14 mouse cellular contexts compared by ENCODE assay signal in the genomic region with DNA sequence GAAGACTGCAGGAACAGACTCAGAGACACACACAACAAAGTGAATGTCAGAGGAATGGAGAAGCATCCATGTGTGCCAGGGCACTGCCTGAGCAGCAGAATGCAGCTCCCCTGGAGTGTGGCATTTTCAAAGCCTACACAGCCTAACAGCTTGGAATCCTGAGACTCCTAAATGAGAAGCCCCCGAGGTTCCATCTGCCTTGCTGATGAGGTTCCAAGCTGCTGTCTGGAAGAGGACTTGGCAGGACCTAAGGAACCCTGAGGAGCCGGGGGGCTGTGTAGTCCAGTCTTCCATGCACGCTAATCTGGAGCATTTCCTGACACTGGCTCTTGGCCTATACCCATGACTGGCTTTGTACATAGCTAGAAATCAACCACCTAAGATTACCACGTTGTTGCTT.
DNase-seq lines count a peak whose midpoint lies in the region; ATAC-seq and TF ChIP-seq lines count a peak whose summit lies in the region.
"Had no signal": no experiment of that assay in that cellular context is flagged by ENCODE, and none has a peak within 500 bp of the region (broad histone marks: within the 10 kb centered on the region; RNA-seq: fewer than 3 reads in every experiment).

No protein-coding gene starts in this region.

- H3K4me1 ChIP-seq in forebrain, postnatal 0 days (ENCODE audit: insufficient read depth), result 0 out of 2 replicates have a peak, but pooled peaks cover 3% of the 10 kb centered on the region
- peaks cover 5% of the 10 kb centered on the region; the same call in 1 of the 2 replicates for H3K4me1 ChIP-seq in forebrain, embryonic 10.5 days
- H3K4me1 ChIP-seq: heart, embryonic 12.5 days; neural tube, embryonic 12.5 days had no signal

- DNase-seq in forebrain, postnatal 0 days, result peak; percentile 61
- no peak for DNase-seq in forebrain, embryonic 10.5 days (ENCODE audit: extremely low spot score, low spot score)
- peak; percentile 86 to 88 for DNase-seq in cerebellum, postnatal 36 days
- peak; percentile 35 to 36 for DNase-seq in left cerebral cortex, postnatal 36 days (ENCODE audit: low spot score in 2 of 2)
- no peak for DNase-seq in gastrocnemius, postnatal 36 days
- no peak for DNase-seq in testis, postnatal 10 days (ENCODE audit: low spot score)
- no peak for DNase-seq in spleen, postnatal 10 days (ENCODE audit: low spot score in 2 of 2)
- DNase-seq: lung, postnatal 36 days had no signal

- peak; percentile 54 for ATAC-seq in forebrain, postnatal 0 days
- peak; percentile 70; the same call in 1 of the 2 replicates for ATAC-seq in cerebellum, adult (ENCODE audit: insufficient number of reproducible peaks, low FRiP score, low TSS enrichment)
- ATAC-seq: midbrain, embryonic 13.5 days had no signal

- no peak overlapping the region for H3K9ac ChIP-seq in forebrain, postnatal 0 days
- H3K9ac ChIP-seq: heart, embryonic 12.5 days; liver, embryonic 14.5 days; midbrain, embryonic 13.5 days; neural tube, embryonic 12.5 days had no signal

- no peak overlapping the region for H3K27ac ChIP-seq in forebrain, postnatal 0 days (ENCODE audit: low read depth, low read length)
- no peak overlapping the region for H3K27ac ChIP-seq in forebrain, embryonic 10.5 days
- H3K27ac ChIP-seq: hindbrain, embryonic 10.5 days; liver, embryonic 14.5 days; midbrain, embryonic 13.5 days; neural tube, embryonic 12.5 days had no signal

- H3K4me3 ChIP-seq in forebrain, postnatal 0 days (ENCODE audit: low read depth, low read length), result no peak overlapping the region
- H3K4me3 ChIP-seq in forebrain, embryonic 10.5 days, result no peak overlapping the region
- H3K4me3 ChIP-seq: heart, embryonic 12.5 days; hindbrain, embryonic 10.5 days; midbrain, embryonic 13.5 days; neural tube, embryonic 12.5 days had no signal

- H3K36me3 ChIP-seq in forebrain, postnatal 0 days (ENCODE audit: insufficient read depth), result no peaks in the 10 kb centered on the region
- no peaks in the 10 kb centered on the region for H3K36me3 ChIP-seq in forebrain, embryonic 10.5 days (replicated peaks)
- H3K36me3 ChIP-seq: heart, embryonic 12.5 days; hindbrain, embryonic 10.5 days; midbrain, embryonic 13.5 days; neural tube, embryonic 12.5 days had no signal

- intact Hi-C loops in left cerebral cortex, postnatal 36 days (cut with DNase I), result no loop called here
- intact Hi-C loops in gastrocnemius, postnatal 36 days (cut with DNase I), result no loop called here

- no peaks in the 10 kb centered on the region for H3K27me3 ChIP-seq in forebrain, postnatal 0 days (ENCODE audit: insufficient read depth, low read length)
- peaks cover 22% of the 10 kb centered on the region for H3K27me3 ChIP-seq in forebrain, embryonic 10.5 days (ENCODE audit: poor library complexity, severe bottlenecking)
- H3K27me3 ChIP-seq: heart, embryonic 12.5 days; midbrain, embryonic 13.5 days; neural tube, embryonic 12.5 days had no signal

- no peaks in the 10 kb centered on the region for H3K9me3 ChIP-seq in forebrain, postnatal 0 days (ENCODE audit: low read length)
- H3K9me3 ChIP-seq in forebrain, embryonic 10.5 days, result no peaks in the 10 kb centered on the region
- H3K9me3 ChIP-seq: heart, embryonic 12.5 days; hindbrain, embryonic 10.5 days; midbrain, embryonic 13.5 days; neural tube, embryonic 12.5 days had no signal

- 40% methylated on average over 4 of the region's 4 CpGs for WGBS in forebrain, postnatal 0 days
- WGBS in forebrain, embryonic 10.5 days, result 89% methylated on average over 4 of the region's 4 CpGs

- no peak for TF ChIP-seq CTCF in forebrain, postnatal 0 days (IDR thresholded peaks at IDR 0.05; ENCODE audit: low read depth)

- no peak overlapping the region for H3K4me2 ChIP-seq in forebrain, postnatal 0 days (ENCODE audit: low read depth)
- H3K4me2 ChIP-seq: heart, embryonic 12.5 days; midbrain, embryonic 13.5 days; neural tube, embryonic 12.5 days had no signal

Comparison
In these comparisons a context has a peak if more than half of its experiments do, and no peak if none do; other contexts are left out.
1. DNase-seq: peak in forebrain, postnatal 0 days (single experiment), cerebellum, postnatal 36 days (2 of 2) and left cerebral cortex, postnatal 36 days (2 of 2); none in forebrain, embryonic 10.5 days (single experiment), gastrocnemius, postnatal 36 days (0 of 2), testis, postnatal 10 days (single experiment) and spleen, postnatal 10 days (0 of 2).